Mouse (Mus musculus) hematopoietic stem cell, adult 5-6 weeks (primary cell): ENCODE measurements around the gene Fadd. TPM values are rescaled to one million over a fixed set of nuclear protein-coding genes. Genes with fewer than 3 reads are reported as not detected.

Source experiments
- ATAC-seq, 2 experiments: fragments of 125-278 bp in 1 of 2; replicated peaks in 1 of 2; 2 replicates each; pipeline ENCODE4 v1.8.0; 2016 to 2017; ENCODE audit warnings: inconsistent platforms in 2 of 2, mild to moderate bottlenecking in 2 of 2, moderate number of reproducible peaks in 2 of 2, low read depth in 1 of 2, moderate TSS enrichment in 1 of 2; ENCODE audit not compliant: low FRiP score in 2 of 2, poor library complexity in 2 of 2, severe bottlenecking in 2 of 2, insufficient read depth in 1 of 2, low TSS enrichment in 1 of 2
- total RNA-seq: library from RNA; stranded (forward); fragments of 172-1452, 232-1000 nt; gene quantifications from 2 replicates; pipeline ENCODE4 v1.2.3, GENCODE M21; 2017

Fadd gene
- total RNA-seq, result 5.1 and 7.4 TPM in 2 replicates

GRCm38 (mm10) chr7:144582284-144582980 lies at the start of gene Fadd:
Gene Fadd, minus strand, starts transcription at chr7:144582463.
- ATAC-seq, result peak; percentile 63 to 80

DNA sequence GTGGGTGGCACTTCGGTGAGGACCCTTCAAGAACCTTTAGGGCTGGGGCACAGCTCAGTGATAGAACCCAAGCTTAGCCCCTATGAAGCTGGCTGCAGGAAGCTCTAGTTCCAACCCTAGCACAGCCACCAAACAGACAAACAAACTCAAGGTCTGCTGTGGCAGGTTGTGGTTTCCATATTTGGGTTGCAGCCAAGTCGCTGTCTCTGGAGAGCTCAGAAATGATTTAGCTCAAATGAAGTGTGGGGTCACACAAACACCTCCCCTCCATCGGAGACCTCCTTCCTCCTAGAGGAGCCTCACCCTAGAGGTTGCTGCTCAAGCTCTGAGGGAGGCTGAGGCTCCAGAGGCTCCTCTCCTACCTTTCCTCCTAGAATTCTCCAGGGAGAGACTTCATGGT lies 48.4 kb upstream of the Fadd start:
- peak; percentile 78 to 85 for ATAC-seq

- ATAC-seq, result no peak
These were observed 46.2 kb upstream of the Fadd start for GRCm38 (mm10) chr7:144628334-144628915.

GRCm38 (mm10) chr7:144627606-144628333 lies 45.5 kb upstream of the Fadd start:
- ATAC-seq, result no peak

DNA sequence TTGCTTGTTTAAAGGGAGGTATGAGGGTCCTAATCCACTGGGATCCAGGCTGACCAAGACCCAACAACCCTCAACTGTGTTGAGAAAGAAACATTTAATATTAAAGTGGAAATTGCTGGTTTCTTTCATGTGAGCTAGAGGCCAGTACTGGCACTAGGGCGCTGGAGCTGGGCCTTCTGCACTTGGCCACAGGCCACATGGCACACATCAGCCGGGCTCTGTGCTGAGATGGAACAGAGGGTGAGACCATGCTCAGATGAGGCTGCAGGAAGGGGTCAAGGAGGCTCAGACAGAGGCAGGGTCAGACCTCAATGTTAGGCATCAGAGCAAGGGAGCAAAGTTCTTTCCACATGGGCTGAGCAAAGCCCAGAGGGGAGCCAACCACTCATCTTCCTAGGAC lies 43.8 kb upstream of the Fadd start:
- no peak for ATAC-seq

DNA sequence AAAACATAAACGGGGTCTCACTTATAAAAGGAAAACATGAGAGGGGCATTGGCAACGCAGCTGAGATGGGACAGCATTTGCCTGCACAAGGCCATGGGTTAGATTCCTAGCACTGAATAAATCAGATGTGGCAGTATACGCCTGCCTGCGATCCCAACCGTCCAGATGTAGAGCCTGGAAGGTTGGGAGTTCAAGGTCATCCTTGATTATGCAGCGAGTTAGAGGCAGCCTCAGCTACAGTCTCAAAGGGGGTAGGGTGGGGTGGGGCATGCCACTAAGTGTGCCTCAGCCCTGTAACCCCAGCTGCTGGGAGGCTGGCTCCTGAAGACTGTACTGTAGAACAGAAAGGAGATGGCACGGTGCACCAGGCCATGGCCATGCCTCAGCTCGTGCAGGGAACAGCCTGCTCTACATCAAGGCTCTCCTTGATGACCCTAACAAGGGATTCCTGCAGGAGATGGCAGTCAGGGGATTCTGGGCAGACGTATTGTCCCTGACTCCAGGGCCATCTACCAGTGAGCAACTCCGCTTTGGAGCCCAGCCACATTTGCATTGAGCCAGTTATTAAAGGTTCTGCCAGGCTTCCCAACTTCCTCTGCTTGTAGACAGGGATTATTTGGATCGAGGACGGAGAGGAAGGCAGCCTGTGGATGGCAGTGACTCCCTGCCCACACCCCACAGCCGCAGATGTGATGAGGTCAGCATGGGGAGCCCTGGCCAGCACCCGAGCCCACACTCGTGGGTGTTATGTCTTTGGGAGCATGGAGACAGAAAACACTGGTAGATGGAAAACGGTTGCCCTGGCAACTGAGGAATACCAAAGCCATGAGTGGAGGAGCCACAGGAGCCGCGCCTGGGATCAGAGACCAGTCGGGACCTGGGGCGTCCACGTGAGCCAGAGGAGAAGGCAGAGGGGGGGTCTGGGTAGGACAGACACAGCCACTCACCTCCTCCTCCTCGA lies 38.7 kb upstream of the Fadd start:
- no peak for ATAC-seq

DNA sequence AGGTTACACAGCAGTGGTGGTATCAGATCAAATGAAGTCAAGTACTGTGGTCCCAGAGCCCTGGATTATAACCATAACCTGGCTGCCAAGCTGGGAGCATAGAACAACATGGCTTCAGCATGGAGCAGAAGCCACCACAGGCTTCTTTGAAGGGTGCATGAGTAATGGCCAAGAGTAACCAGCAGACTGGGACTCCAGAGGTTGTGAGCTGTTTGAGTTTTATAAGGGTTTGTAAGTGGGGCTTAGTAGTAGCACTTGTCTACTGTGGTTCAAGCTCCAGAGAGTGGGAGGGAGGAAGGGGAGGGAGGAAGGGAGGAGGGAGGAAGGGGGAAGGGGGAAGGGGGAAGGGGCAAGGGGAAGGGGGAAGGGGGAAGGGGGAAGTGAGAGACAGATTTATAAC lies 38.1 kb upstream of the Fadd start:
- no peak for ATAC-seq

DNA sequence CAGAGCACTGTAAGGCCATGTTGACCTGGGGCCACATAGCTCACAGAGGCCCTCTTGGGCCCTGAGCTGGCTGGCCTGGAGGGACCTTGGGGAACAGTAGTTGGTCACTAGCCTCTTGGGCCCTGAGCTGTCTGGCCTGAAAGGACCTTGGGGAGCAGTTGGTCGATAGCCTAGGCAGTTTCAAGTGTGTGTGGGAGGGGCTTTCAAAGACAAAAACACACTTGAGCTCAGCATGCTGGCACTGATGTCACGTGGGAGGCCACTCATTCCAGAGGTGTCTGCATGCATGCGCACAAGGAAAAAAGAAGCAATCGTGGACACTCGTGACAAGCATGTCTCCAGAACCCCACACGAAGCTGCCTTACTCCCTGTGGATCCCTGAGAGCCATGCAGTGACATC lies 33.1 kb upstream of the Fadd start:
- ATAC-seq, result no peak

DNA sequence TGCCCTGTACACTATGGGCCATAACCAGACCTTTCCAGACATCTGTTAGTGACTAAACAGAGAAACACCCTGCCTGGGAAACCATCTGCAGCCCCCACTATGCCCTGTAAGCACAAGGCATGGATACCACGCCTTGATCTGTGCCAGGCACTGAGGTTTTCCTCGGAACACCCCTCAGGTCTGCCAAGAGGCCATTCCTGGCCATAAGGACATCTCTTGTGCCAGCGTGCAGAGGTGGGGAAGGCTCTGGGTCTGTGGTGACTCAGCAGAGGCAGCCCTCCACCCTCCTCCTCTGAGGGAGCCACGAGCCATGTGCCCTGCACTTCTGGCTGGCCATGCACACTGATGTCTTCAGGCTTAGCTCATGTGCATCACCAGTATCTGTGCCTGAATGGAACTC lies 30.6 kb upstream of the Fadd start:
- 0 out of 4 replicates have a peak, but pooled peaks have one; percentile 18 to 47 for ATAC-seq

GRCm38 (mm10) chr7:144612351-144612750 lies 30.1 kb upstream of the Fadd start:
- no peak for ATAC-seq

DNA sequence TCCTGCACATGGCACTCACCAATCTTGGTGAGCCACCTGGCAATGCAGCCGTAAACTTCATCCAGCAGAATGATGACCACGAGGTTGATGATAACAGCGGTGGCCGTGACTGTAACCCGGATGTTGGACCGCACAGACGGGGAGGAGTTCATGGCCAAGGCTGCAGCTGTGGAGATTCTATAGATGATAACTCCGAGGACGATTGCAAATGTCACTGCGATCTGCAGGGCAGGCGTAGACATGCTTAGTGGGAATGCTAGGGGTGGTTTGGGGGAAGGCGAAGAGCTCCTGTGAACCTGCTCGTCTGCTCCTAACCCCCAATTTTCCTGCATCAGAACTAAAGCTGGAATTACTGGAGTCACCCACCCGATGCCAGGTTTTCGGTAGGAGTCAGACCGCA lies 29.3 kb upstream of the Fadd start:
- ATAC-seq, result no peak

GRCm38 (mm10) chr7:144609568-144609967 lies 27.3 kb upstream of the Fadd start:
- no peak for ATAC-seq

DNA sequence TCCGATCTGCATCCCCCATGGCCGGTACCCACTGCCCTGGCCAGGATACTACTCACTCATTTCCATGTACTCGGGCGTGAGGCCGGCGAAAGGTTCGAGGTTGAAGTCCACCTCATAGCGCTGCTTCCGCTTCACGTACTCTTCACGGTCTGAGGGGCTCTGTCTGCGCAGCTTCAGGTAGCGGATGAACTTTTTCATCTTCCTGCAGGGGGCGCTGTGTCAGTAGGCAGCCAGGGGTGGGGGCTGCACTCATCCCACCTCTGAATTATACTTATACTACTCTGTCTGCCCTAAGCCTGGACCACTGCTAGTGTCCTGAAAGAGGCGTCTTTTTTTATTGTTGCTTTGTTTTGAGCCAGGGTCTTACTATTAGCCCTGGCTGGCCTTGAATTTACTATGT lies 25.6 kb upstream of the Fadd start:
- ATAC-seq, result no peak

- no peak for ATAC-seq
These were observed 22.5 kb upstream of the Fadd start for GRCm38 (mm10) chr7:144604735-144605134.

DNA sequence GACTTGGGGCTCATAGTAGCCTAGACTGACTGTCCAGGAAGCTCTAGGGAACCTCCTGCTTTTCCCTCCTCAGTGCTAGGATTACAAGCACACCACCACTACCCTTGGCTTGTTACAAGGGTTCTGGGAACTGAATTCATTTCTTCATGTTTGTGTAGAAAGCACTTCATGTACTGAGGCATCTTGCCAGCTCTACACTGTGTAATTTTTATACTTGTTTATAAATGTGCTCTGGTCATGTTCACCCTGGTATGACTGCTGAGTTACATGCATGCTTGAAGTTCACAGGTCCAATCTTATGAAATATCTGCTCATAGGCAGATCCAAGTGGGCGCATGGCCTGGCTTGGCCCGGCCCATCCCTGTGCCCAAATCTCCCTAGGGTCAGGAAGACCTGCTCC lies 22.0 kb upstream of the Fadd start:
- ATAC-seq, result no peak

DNA sequence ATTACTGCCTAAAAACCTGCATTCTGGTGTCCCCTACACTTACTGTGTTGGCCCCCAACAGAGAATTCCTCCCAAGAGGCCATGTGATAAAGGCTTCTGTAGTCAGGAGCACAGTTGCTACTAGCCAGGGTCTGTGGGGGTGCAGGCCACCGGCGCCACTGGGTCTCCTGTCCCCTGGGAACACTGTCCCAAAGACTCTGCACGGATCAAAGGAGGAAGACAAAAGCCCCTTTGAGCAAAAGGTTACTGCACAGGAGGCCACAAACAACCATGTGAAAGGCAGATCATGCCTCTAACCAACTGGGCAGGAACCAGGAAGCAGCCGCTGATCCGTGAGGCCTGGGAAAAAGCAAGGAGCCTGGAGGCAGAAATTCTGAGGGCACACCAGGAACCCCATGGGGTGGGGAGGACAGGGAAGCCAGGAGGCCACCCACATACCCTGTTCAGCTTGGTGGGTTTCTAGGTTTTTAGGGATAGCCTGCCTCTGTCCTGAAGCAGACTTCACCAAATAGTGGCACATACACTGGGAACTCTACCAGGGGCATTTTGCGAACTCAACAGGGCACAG lies 18.2 kb upstream of the Fadd start:
- ATAC-seq, result no peak

DNA sequence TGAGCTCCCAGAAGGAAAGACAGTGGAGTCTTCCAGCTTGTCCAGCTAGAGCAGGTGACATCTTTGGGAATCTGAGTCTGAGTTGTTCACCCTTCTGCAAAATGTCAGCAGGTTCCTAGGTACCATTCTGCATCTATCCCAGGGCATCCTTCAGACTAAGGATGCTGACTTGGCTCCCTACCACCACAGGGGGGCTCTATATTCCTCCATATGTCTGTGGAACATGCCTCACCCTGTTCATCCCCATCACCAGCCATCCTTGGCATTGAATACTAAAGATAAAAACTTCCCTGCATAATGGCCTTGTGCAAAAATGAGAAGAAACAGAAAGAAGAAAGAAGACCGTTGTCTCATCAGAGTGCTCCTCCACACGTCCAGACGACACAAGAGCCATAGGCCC lies 7.2 kb upstream of the Fadd start:
- ATAC-seq, result no peak
